ENCODE assay signal across 8 mouse cellular contexts in the genomic region with DNA sequence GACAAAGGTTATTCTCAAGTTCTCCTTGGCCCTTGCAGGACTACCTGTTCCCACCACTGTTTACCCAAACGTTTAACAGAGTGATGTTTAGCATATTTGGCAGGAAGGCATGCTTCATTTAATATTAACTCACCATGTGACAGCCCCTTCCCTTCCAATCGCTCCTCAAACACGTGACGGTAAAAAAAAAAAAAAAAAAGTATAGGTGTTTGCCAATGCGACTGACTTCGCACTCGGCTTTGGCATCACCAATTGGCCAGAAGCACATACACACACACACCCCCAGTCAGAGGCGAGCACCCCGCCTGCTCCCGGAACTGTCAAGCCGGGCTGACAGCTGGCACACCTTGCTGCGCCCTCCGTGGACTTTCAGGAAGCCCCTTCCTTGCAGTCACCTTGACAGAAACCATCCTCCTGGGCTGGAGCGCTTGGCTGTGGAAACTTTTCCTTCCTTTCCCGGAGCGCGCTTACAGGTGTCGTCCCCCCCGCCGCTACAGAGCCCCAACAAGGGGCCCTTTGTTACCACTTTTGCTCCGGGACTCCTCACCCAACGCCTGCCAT. TPM values are rescaled to one million over a fixed set of nuclear protein-coding genes. Genes with fewer than 3 reads are reported as not detected.
A peak's percentile ranks its signal among the peaks of the same experiment; 100 is the strongest.
DNase-seq lines count a peak whose midpoint lies in the region; ATAC-seq lines count a peak whose summit lies in the region.

No protein-coding gene starts in this region.

- H3K36me3 ChIP-seq in heart, embryonic 12.5 days: no peaks in the 10 kb centered on the region
- no peaks in the 10 kb centered on the region for H3K36me3 ChIP-seq in kidney, embryonic 15.5 days

- H3K27me3 ChIP-seq in heart, embryonic 12.5 days (replicated peaks): no peaks in the 10 kb centered on the region
- H3K27me3 ChIP-seq in kidney, embryonic 15.5 days: no peaks in the 10 kb centered on the region

- intact Hi-C loops in gastrocnemius, postnatal 14 days (cut with DNase I; ENCODE audit: low total_unique reads): no loop called here

- no peaks in the 10 kb centered on the region for H3K9me3 ChIP-seq in heart, embryonic 12.5 days (replicated peaks)
- H3K9me3 ChIP-seq in kidney, embryonic 15.5 days (replicated peaks): no peaks in the 10 kb centered on the region

- H3K4me3 ChIP-seq in brown adipose tissue, adult 24 weeks (ENCODE audit: insufficient read depth, low read depth, low read length): peak overlapping the region; percentile 72
- H3K4me3 ChIP-seq in heart, embryonic 12.5 days: peak overlapping the region; percentile 77
- H3K4me3 ChIP-seq in kidney, embryonic 15.5 days (replicated peaks): peak overlapping the region; percentile 83

- WGBS in heart, embryonic 12.5 days: 0% methylated on average over 22 of the region's 22 CpGs
- under 1% methylated on average over 22 of the region's 22 CpGs for WGBS in kidney, embryonic 15.5 days

- peak; percentile 18 for DNase-seq in gastrocnemius, postnatal 14 days
- no peak for DNase-seq in gastrocnemius, adult 8-10 months (ENCODE audit: low spot score in 2 of 2)
- DNase-seq in lung, postnatal 25 days (ENCODE audit: low spot score): peak; percentile 76
- DNase-seq in spleen, adult 18-20 months: peak; percentile 52 to 61
- DNase-seq in left cerebral cortex, adult 11 months (ENCODE audit: low spot score): no peak

- no peak for ATAC-seq in heart, embryonic 12.5 days (ENCODE audit: insufficient number of reproducible peaks, low FRiP score)
- ATAC-seq in kidney, embryonic 15.5 days (replicated peaks; ENCODE audit: low FRiP score): peak; percentile 22

- H3K4me2 ChIP-seq in heart, embryonic 12.5 days: peak overlapping the region; percentile 91
- peak overlapping the region; percentile 95 for H3K4me2 ChIP-seq in kidney, embryonic 15.5 days

- H3K27ac ChIP-seq in brown adipose tissue, adult 24 weeks (replicated peaks; ENCODE audit: low read depth, low read length): peak overlapping the region; percentile 7
- H3K27ac ChIP-seq in heart, embryonic 12.5 days (ENCODE audit: poor library complexity, severe bottlenecking): peak overlapping the region; percentile 90
- peak overlapping the region; percentile 98 for H3K27ac ChIP-seq in kidney, embryonic 15.5 days

- peak overlapping the region; percentile 80 for H3K9ac ChIP-seq in heart, embryonic 12.5 days
- peak overlapping the region; percentile 83 for H3K9ac ChIP-seq in kidney, embryonic 15.5 days

- no peaks in the 10 kb centered on the region for H3K4me1 ChIP-seq in brown adipose tissue, adult 24 weeks (ENCODE audit: control insufficient read depth, insufficient read depth, insufficient read length, low read length)
- peaks cover 19% of the 10 kb centered on the region for H3K4me1 ChIP-seq in heart, embryonic 12.5 days (replicated peaks)
- H3K4me1 ChIP-seq in kidney, embryonic 15.5 days: peaks cover 35% of the 10 kb centered on the region

RNA-seq across cellular contexts. Expression of a gene that starts 1.5 kb away (rescaled TPM):
- 1 to 10 TPM; 6.3 to 6.4 TPM for total RNA-seq in gastrocnemius, postnatal 14 days (2021)
- total RNA-seq in gastrocnemius, adult 8-10 months (2022): 1 to 10 TPM; 4.0 to 5.1 (median 4.4) TPM
- 20.0 and 24.9 TPM in 2 replicates for polyA plus RNA-seq in brown adipose tissue, adult 24 weeks (2012; ENCODE audit: insufficient read depth, insufficient read length, missing spikeins)
- 12.8 and 14.5 TPM in 2 replicates for polyA plus RNA-seq in heart, embryonic 12.5 days (2016; fragmentation: Nextera tagmentation; extraction: Ambion mirVana)
- 20.1 and 21.7 TPM in 2 replicates for polyA plus RNA-seq in kidney, embryonic 15.5 days (2015; fragmentation: Nextera tagmentation; extraction: Ambion mirVana)

Comparison
In these comparisons a context has a peak if more than half of its experiments do, and no peak if none do; other contexts are left out.
1. DNase-seq: peak in gastrocnemius, postnatal 14 days (single experiment), lung, postnatal 25 days (single experiment) and spleen, adult 18-20 months (2 of 2); none in gastrocnemius, adult 8-10 months (0 of 2) and left cerebral cortex, adult 11 months (single experiment).
2. H3K27ac ChIP-seq: peak in every context shown above with its lines; median percentile 98 in kidney, embryonic 15.5 days; 90 in heart, embryonic 12.5 days; 7 in brown adipose tissue, adult 24 weeks.
3. Peak in every context shown above with its lines, with median percentiles within 50 percentile points of each other: H3K4me3 ChIP-seq.